Mouse (Mus musculus): Measurements from ENCODE around the gene Retreg2.

DNA sequence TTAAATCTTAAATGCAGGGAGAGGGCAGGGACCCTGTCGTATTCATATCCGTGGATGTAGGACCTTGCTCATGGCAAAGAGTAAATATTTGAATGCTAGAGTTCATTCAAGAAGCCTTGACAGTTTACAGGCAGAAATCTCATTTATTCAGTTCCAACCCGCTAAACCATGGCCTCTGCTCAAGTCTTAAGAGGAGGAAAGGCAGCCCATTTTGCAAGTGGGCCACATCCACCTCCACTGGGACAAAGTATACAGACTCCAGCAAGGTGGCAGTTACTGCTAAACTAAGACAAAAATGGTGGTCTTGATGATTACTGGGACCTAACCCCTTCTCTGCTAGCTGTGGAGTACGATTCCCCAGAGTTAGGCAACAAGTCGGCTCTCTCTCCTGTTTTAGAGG lies 17.2 kb upstream of the Retreg2 start:
- TF ChIP-seq CTCF (IDR thresholded peaks at IDR 0.05; ENCODE audit: insufficient read depth, low read depth, low read length) (no peak), POLR2A (IDR thresholded peaks at IDR 0.05; ENCODE audit: insufficient read depth, low read depth, low read length) (no peak)

Measured in olfactory bulb, adult 2 months (tissue).